Mouse (Mus musculus) bone marrow, adult 2 months (tissue): ENCODE results near the gene Plekhf1.

Source experiments
- CTCF ChIP-seq: fragments of 200-500 bp; IDR thresholded peaks from 2 replicates; pipeline ENCODE4 v1.5.1; 2011; ENCODE audit warnings: low read length, control low read depth; ENCODE audit not compliant: control insufficient read depth, insufficient read depth
- POLR2A ChIP-seq: fragments of 200-500 bp; IDR thresholded peaks from 2 replicates; pipeline ENCODE4 v1.6.1; 2011; ENCODE audit warnings: low read depth, mild to moderate bottlenecking, control low read depth, low read length, borderline replicate concordance; ENCODE audit not compliant: control insufficient read depth

DNA sequence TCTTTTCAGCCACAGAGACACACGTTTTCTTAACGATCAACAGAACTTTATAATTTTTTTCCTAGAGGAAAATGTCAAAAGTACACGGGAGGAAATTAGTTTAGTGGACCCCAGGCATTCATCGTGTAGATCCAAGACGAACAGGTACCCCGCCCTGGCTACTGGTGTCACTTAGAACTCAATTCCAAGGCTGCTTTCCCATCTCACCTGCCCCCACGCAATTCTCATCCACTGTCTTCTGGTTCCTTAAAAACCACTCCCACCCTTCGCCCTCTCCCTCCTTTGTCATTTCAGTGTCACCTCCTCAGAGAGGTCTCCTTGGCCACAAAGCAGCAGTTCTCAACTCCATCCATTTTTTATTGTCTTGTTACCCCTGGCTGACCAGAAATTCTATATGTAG lies 513 bp upstream of the Plekhf1 start:
- TF ChIP-seq CTCF, result no peak
- TF ChIP-seq POLR2A, result no peak
